Mouse (Mus musculus): ENCODE data around the gene Rufy4.
"Not testable (repeated sequence)": the region's sequence is repeated elsewhere in the genome, so short reads cannot be mapped to it uniquely, and the experiment has no call there.

Rufy4 gene

GRCm38 (mm10) chr1:74150101-74150500 lies 24.8 kb downstream of the Rufy4 start:
- CTCF ChIA-PET, result interaction anchor here (1.0 kb wide), 1 partner anchor 20 kb away, joined by 4 read pairs; no protein-coding TSS in a partner anchor

GRCm38 (mm10) chr1:74151091-74151490 lies 25.8 kb downstream of the Rufy4 start:
- CTCF ChIA-PET, result no interaction called here

GRCm38 (mm10) chr1:74153461-74154184 lies 28.3 kb downstream of the Rufy4 start, which contains the start of gene Cxcr2:
Gene Cxcr2, plus strand, starts transcription at chr1:74153989.
- CTCF ChIA-PET, result interaction anchor here (1.1 kb wide), 1 partner anchor 76 kb away, joined by 3 read pairs; no protein-coding TSS in a partner anchor

GRCm38 (mm10) chr1:74155435-74156012 lies 30.2 kb downstream of the Rufy4 start:
- CTCF ChIA-PET, result no interaction called here

GRCm38 (mm10) chr1:74156381-74156910 lies 31.1 kb downstream of the Rufy4 start:
- CTCF ChIA-PET, result no interaction called here

GRCm38 (mm10) chr1:74159613-74160012 lies 34.3 kb downstream of the Rufy4 start:
- CTCF ChIA-PET, result not testable (repeated sequence)

- CTCF ChIA-PET, result no interaction called here
These were observed 34.7 kb downstream of the Rufy4 start for GRCm38 (mm10) chr1:74160036-74160435.

GRCm38 (mm10) chr1:74167136-74167535 lies 41.8 kb downstream of the Rufy4 start:
- CTCF ChIA-PET, result no interaction called here

GRCm38 (mm10) chr1:74169721-74170120 lies 44.4 kb downstream of the Rufy4 start:
- CTCF ChIA-PET, result no interaction called here

GRCm38 (mm10) chr1:74172722-74173121 lies 47.4 kb downstream of the Rufy4 start:
- CTCF ChIA-PET, result no interaction called here

GRCm38 (mm10) chr1:74175731-74176130 lies 50.4 kb downstream of the Rufy4 start:
- CTCF ChIA-PET, result no interaction called here

GRCm38 (mm10) chr1:74178618-74179017 lies 53.3 kb downstream of the Rufy4 start:
- CTCF ChIA-PET, result no interaction called here

GRCm38 (mm10) chr1:74179624-74180408 lies 54.5 kb downstream of the Rufy4 start:
- CTCF ChIA-PET, result no interaction called here

- CTCF ChIA-PET, result interaction anchor here (0.6 to 0.7 kb wide), 2 partner anchors 83 to 518 kb away, joined by 5 to 14 read pairs; no protein-coding TSS in a partner anchor
These were observed 56.1 kb downstream of the Rufy4 start for GRCm38 (mm10) chr1:74181462-74181861.

GRCm38 (mm10) chr1:74183006-74183405 lies 57.7 kb downstream of the Rufy4 start:
- CTCF ChIA-PET, result no interaction called here

GRCm38 (mm10) chr1:74190471-74190870 lies 65.1 kb downstream of the Rufy4 start:
- CTCF ChIA-PET, result no interaction called here

- CTCF ChIA-PET, result no interaction called here
These were observed 67.4 kb downstream of the Rufy4 start for GRCm38 (mm10) chr1:74192711-74193110.

- CTCF ChIA-PET, result interaction anchor here (0.7 to 1.2 kb wide), 2 partner anchors 11 to 259 kb away, joined by 3 to 5 read pairs; no protein-coding TSS in a partner anchor
These were observed 69.1 kb downstream of the Rufy4 start, which contains the start of gene Cxcr1 for GRCm38 (mm10) chr1:74194445-74194844. Gene Cxcr1, minus strand, starts transcription at chr1:74194631.

GRCm38 (mm10) chr1:74195961-74196360 lies 70.6 kb downstream of the Rufy4 start:
- CTCF ChIA-PET, result no interaction called here

- CTCF ChIA-PET, result no interaction called here
These were observed 71.5 kb downstream of the Rufy4 start for GRCm38 (mm10) chr1:74196621-74197419.

Data from spleen, embryonic (tissue).